Mouse (Mus musculus) kidney, postnatal 36 days (tissue): Measurements from ENCODE around the gene Pip4k2b.
A peak's percentile ranks its signal among the peaks of the same experiment; 100 is the strongest.
"Not testable (repeated sequence)": the region's sequence is repeated elsewhere in the genome, so short reads cannot be mapped to it uniquely, and the experiment has no call there.

Experiments used
- DNase-seq, 2 experiments: peaks; one replicate each; pipeline ENCODE4 v3.0.0; 2021 to 2022; ENCODE audit warnings: mixed read lengths in 2 of 2

Pip4k2b gene

DNA sequence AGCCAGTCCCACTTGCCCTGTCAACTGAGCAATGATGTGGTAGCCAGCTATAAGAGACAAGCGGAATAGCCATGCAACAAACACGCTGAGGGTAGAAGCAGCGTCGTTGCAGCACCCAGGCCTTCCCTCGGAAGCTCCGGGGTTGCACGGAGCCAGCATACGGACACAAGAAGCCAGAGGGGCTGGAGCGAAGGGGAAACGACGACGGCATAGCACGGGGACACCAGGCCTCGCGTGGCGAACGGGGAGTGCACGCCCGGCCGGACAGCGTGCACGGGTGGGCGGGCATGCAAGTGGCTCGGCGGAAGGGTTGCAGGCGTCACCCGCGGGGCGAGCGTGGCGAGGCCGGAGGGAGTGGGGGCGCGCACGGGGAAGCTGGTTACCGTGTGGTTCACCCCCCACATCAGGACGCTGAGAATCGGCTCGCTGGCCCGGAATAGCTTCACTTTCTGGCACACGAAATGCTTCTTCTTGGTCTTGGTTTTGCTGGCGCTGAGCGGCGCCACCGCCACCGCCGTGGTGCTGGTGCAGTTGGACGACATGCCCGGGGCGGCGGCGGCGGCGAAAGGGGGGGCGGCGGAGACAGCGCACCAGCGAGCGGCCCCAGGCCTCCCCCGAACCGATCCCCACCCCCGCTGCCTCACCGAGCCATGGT is at the start of gene Pip4k2b:
Gene Pip4k2b, minus strand, starts transcription at position 642 of the 655 bp plus-strand sequence.
- DNase-seq: peak; percentile 45 to 69

DNA sequence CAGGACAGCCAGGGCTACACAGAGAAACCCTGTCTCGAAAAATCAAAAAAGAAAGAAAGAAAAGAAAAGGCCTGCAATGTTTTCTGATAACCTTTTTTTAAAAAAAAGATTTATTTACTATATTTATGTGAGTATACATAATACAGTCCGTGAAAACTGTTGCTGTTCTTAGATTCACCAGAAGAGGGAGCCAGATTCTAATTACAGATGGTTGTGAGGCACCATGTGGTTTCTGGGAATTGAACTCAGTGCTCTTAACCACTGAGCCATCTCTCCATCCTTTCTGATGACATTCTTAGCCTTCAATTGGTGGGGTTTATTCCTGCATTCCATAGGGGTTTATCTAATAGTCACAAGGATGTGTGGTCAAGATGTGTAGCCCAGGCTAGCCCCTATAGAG is 48.7 kb upstream of the Pip4k2b start:
- peak; percentile 57 to 62 for DNase-seq

DNA sequence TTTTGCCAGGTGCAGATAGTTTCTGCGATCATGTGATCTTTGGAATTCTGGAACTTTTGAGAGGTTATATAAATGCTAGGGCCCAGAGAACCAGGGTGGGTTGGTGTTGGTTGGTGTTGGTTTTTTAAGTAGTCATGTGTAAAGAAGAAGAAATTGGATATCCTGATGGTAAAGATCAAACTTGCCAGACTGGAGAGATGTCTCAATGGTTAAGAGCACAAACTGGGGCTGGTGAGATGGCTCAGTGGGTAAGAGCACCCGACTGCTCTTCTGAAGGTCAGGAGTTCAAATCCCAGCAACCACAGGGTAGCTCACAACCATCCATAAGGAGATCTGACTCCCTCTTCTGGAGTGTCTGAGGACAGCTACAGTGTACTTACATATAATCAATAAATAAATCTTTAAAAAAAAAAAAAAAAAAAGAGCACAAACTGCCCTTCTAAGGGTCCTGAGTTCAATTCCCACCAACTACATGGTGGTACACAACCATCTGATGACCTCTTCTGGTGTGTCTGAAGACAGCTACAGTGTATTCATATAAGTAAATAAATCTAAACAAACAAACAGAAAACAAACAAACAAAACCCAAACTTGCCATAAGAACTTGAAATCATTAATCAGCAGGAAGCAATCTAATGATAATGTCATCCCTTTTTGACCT is 46.4 kb upstream of the Pip4k2b start:
- not testable (repeated sequence) for DNase-seq

DNA sequence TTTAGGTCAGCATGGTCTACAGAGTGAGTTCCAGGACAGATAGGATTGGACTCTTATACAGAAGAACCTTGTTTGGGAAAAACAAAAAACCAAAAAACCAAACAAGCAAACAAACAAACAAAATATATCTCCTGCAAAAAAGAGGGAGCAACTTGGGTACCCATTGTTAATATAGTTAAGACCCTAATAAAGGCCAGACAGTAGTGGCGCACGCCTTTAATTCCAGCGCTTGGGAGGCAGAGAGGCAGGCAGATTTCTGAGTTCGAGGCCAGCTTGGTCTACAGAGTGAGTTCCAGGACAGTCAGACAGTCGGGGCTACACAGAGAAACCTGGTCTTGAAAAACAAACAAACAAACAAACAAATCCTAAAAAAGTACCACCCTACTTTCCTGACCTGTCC is 45.2 kb upstream of the Pip4k2b start:
- no peak for DNase-seq

DNA sequence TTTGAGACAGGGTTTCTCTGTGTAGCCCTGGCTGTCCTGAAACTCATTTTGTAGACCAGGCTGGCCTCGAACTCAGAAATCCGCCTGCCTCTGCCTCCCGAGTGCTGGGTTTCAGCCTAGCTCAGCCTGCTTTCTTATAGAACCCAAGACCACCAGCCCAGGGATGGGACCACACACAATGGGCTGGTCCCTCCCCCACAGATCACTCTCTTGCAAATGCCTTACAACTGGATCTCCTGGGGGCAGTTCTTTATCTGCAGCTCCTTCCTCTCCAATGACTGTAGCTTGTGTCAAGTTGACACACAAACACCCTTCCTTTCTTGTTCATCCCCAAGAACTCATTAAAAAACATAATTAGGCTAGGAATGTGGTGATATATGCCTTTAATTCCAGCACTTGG is 43.5 kb upstream of the Pip4k2b start:
- DNase-seq: no peak

DNA sequence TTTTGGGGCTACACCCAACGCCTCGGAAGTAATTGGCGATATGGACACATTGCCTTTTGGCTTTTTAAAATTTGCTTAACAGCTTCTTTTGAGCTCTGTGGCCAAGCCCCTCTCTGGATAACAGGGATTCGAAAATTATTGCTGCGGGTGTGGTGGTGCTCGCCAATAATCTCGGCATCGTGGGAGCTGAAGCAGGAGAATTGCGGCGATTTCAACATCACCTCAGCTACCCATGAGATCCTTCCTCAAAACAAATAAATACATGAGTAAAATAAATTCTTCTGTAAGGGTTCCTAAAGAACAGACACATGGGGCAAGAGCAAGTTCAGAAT is 38.0 kb upstream of the Pip4k2b start:
- no peak for DNase-seq

DNA sequence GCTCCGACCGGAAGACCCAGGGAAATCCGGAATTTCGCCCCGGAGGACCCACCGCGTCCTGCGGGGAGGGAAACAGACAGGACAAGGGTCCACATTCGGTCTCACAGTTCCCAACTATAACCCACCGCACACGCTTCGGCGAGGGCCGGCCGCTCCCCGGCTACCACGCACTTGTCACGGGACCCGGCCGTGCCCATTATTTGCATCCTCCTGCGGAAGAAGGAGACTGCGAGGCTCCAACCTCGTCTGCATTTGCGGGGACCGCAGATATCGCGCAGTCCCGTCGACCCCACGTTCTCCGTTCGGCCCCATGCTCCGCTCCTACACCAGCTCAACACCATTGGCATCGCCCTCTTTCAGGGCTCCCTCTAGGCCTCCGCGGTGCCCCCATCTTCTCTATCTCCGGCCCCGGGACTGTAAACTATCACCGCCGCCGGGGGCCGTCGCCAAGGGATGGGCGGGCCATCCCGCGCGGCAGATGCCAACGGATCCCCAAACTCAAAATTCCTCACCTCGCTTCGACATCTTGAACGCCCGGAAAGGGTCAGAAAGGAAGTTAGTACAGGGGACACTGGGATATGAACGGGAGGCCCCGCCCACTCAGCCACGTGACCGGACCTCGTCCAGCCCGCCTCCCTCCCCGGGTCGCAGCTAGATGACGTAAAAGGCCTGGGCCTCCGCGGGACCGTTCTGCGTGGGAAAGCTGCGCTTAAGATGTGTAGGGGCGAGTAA is 37.5 kb upstream of the Pip4k2b start, which contains the start of gene Rpl23:
Gene Rpl23, minus strand, starts transcription at position 606 of the 732 bp plus-strand sequence.
- peak; percentile 99 to 100 for DNase-seq

DNA sequence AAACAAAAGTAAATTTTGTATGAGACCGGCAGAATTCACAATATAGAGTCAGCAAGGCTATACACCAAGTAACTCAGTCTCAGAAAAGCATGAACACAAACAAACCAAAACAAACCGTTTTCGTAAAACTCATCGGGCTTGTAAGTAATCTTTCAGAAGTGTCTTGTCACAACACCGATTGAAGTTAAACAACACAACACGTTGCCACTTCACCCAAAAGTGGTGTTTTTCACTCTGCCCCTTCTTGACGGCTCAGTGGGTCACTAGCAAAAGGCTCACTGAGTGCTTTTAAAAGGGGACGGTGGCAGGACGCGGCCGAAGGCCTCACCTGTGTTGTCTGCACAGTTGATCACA is 37.0 kb upstream of the Pip4k2b start:
- no peak for DNase-seq

DNA sequence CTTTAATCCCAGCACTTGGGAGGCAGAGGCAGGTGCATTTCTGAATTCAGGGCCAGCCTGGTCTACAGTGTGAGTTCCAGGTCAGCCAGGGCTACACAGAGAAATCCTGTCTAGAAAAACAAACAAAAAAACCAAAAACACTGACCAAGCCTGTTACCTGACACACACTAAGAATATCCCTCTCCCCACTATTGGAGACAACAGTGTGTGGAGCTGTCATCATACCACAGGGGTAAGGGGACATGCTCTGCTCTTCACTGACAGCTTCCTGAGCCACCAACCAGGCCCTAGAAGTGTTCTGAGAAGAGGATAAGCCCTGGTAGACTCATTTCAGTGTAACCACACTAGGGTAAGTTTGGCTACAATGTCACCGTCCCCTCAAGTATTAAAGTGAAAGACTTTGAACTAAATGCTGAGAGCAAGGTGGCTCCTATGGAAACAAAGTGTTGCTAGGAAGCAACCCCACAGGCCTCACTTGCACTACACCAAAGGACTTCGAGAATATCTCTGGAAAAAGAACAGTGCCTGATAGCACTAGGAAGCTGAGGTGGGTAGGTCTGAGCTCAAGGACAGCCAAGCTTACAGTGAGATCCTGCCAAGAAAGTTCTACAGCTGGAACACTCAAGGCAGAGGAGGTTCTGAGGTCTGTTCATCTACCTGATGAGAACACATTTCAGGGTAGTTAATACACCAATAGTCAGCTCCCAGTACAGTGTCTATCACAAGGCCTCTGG is 35.6 kb upstream of the Pip4k2b start:
- no peak for DNase-seq

DNA sequence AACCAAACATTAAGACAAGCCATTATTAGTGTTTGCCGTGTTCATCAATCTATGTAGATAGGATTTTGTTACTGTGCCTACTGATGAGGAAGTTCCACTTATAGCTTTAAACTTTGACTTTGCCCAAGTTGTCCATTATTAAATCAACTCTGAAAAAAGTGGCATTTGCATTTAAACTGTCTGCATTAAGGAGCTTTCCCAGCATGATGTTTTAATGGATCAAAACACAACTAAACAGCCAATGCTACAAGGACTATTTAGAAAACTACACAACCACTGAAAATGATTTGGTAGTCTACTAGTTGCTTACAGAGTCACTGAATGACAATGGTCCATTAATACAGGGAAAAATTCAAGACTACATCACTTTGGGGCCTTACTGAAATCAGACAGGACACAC is 34.4 kb upstream of the Pip4k2b start:
- DNase-seq: no peak

DNA sequence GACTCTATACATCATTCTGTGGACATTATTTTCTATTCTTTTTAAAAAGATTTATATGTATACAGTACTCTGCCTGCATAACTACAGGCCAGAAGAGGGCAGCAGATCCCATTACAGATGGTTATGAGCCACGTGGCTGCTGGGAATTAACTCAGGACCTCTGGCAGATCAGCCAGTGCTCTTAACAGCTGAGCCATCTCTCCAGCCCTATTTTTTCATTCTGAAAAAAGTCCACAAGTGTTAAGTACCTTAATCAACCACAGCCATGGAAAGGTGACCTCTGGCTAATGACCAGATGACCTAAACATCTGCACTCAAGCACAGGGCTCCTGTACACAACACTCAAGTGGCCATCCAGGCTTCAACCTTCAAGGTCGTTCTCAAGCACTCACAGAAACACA is 32.6 kb upstream of the Pip4k2b start:
- DNase-seq: peak; percentile 17 to 55

DNA sequence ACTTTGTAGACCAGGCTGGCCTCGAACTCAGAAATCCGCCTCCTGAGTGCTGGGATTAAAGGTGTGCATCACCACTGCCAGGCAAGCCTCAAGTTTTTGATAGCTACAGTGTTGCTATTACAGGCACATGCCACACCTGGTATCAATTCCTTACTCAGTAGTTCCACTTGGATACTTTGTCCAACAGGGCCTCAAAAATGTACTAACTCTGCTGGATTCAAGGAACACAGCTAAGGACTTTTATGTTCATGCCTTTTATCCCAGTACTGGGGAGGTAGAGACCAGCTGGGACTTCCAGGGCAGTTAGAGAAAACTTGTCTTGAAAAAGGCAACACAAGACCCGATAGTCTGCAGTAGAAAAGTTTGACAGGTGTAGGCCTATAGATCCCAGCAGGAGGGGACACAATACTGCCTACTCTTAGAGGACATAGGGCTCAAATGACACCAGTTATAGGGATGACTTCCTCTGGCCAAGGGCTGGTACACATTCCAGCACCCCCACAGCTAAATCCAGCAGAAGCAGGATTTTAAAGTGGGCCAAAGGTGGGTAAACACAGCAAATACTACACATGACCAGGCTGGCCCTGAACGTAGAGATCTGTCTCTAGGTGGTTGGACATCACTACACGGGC is 32.1 kb upstream of the Pip4k2b start:
- DNase-seq: no peak

DNA sequence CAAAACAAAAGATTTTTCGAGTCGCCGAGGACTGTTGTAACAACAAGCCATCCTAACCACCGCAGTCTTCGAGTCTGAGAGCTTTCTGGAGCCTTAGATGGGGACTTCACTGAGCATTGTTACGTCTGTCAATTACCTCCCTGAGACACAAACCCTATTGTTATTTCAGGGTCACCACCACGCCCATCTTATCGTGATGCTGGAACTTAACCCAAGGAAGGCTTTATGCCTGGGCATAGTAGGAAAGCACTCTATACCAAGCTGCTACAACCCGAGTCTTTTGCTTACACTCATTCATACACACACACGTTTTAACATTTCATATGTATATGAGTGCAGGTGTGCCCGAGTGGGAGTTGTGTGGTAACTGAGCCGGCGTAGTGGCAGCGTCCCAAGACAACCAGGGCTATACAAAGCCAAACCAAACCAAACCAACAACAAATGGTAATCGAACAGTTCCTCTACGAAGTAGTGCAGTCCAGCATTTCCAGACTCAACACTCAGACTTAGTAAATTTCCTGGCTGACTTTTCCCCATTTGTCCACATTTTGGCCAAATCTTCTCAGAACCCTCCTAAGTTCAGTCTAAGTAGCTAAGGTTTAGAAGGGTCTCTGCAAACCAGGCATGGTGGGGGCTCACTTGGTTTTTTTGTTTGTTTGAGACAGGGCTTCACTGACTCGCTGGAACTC is 31.4 kb upstream of the Pip4k2b start, which contains the start of gene 1700001P01Rik:
Gene 1700001P01Rik, minus strand, starts transcription at position 111 of the 689 bp plus-strand sequence.
- no peak for DNase-seq

DNA sequence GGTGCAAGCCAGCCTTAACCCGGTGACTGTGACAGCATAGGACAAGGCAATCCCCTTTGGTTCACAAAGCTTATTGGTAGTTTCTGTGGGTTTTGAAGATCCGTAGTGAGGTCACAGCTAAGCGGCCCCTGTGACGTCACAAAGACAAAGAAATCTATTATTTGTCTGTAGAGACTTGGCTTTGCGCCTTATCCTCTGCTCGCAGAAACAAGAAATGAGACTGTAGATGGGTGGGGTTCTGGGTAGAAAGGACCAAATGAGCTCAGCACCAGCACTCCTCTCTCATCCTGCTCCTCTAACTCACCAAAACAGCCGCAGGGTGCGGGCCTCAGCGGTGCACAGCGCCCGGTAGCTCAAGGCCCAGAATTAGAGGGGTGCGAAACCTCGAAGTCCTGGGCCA is 30.7 kb upstream of the Pip4k2b start:
- no peak for DNase-seq

DNA sequence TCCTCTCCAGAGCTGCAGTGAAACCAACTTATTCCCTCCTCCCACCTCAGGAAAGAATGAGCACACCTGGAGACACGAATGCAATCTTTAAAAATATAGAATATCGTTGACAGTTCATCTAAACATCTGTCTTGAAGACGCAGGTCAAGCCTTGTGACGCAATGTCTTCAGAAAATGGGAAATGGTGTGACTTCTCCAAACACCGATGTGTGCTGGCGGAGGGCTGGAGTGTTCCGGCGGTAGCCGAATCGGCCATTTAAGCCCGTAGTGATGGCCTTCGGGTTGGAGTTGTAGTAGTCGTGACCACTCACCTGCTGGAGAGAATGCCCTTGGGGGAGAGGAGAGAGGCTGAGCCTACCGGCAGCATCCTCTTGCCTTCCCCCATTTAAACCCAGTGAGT is 26.9 kb upstream of the Pip4k2b start:
- no peak for DNase-seq

DNA sequence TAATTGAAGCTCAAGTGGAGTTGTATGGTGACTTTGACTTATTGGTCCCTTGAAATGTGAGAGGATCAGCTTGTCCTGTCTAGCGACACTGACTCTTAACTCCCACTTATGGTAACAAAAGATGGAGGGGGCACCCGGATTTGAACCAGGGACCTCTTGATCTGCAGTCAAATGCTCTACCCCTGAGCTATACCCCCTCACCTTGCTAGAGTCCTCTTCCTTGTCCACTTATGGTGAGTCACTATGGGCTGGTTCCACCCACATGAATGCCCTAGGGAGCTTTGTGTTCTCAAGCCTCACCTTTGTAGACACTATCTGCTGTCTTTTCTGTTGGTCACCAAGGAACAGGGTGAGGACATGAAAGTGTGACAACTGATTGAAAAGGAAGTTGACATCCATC is 25.2 kb upstream of the Pip4k2b start:
- DNase-seq: no peak

DNA sequence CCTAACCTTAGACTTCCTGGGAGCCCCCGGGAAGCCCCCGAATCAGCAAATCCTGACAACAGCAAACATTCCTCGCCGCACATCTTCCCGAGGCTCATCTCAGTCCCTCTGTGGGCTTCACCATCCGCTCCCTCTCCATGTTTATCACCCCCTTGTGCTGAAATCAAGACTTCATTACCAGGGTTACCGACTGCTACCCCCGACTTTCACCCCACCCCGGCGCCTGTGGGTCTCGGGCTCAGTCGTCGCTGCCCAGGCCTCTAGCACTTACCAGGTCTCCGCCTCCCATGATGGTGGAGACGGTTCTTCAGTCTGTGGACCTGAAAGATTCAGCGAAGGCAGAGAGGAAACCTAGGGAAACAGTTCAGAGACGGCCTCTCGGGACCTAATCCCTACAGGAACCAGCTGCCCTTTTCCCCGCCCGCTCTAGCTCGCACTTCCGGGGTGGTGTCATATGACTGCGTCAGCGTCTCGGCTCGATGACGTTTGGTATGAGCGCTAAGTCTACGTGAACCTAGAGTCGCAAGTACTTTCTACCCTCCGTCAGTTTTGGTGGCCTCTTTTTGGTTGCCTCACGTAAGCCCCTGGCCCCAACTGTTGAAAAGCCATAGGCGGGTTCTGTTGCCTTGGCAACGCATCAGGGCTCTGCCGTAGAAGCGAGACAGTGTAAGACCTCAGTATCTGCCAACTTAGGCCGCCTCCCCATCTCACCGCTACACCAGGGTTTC is 21.8 kb upstream of the Pip4k2b start, which contains the start of gene Cwc25:
Gene Cwc25, minus strand, starts transcription at position 403 of the 728 bp plus-strand sequence.
- peak; percentile 96 for DNase-seq

DNA sequence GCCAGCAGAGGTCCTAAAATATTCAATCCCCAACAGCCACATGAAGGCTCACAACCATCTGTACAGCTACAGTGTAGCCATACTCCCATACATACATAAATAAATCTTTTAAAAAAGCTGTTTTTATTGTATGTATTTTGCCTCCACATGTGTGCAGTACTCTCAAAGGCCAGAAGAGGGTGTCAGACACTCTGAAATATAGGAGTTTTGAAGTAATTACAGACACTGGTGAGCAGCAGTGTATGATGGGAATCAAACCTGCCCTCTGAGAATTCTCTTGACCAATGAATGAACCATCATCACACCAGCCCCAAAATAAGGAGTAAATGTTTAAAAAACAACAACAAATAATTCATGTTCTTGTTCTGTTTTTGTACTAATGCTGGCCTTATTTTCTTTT is 17.1 kb upstream of the Pip4k2b start:
- DNase-seq: no peak

DNA sequence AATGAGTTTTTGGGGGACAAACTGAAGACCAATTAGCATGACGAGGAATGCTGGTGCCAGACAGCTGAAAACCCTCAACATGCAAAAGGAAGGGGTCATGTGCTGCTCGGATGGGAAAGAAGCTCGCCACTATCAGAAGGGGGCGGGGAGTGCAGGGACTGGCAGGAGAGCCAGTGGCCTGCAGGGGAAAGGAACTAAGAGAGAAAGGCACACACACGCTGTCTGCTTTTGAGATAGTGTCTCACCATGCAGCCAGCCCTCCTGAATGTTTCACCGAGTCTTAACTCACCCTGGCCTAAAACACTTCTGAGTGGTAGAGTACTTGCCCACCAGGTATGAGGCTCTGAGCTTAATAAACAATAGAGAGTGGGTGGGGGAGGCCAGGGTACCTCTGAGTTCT is 14.4 kb upstream of the Pip4k2b start:
- DNase-seq: no peak

DNA sequence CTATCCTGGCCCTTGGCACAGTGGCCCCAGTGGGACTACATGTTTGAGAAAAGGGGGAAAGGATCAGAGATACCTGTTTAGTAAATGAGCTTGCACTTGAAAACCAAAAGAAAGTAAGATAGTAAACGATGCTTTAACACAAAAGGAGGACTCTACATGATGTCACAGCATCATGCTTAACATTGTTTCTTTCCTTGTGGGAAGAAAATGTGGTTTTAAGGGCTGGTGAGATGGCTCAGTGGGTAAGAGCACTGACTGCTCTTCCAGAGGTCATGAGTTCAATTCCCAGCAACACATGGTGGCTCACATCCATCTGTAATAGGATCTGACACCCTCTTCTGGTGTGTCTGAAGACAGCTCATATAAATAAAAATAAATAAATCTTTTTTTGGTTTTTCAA is 13.6 kb upstream of the Pip4k2b start:
- DNase-seq: no peak

DNA sequence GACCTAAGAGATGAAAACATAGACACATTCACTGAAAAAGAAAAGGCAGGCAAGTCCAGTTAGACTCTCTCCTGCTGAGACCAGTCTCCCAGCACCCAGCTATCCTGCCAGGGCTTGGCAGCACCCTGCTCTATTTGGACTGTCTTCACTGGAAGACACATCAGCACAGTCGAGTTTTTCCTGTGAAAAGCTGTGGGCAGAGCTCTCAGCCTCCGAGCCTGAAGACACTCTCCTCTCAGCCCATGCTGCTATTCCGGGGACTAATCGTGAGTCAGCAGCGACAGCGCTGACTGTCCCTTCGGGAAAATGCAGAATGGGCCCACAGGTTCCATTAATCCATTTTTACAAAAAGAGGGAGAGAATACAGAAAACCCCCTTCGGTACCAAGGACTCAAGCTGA is 8.8 kb upstream of the Pip4k2b start:
- no peak for DNase-seq
